Mouse (Mus musculus): ENCODE data around the gene Slc25a16.

DNA sequence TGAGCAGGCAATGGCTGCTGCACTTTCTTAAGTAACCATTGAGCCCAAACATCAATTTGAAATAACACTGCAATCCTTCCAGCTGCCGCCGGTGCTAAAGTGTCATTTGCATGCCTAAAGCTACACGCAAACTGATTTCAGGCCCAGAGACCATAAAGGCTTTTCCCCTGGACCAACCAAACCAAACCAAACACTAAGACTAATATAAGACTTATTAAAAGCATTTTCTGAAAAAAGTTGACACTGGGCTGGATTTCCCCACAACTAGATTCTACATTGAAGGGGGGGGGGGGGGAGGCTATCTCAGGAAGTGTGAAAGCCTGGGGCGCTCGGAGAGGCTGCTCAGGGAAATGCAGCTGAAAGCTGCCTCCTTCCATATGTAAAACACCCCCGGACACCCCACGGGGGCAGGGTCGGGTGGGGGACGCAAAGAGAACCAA lies 36.5 kb upstream of the Slc25a16 start:
- TF ChIP-seq CTCF (IDR thresholded peaks at IDR 0.05; ENCODE audit: insufficient read depth, low read length) (no peak), POLR2A (IDR thresholded peaks at IDR 0.05; ENCODE audit: borderline replicate concordance, extremely low read depth, low read depth, low read length) (no peak)

Measured in lung, adult 2 months (tissue).